Mouse (Mus musculus) neural tube, embryonic 13.5 days (tissue): Measurements from ENCODE around the gene Azin2. TPM values are rescaled to one million over a fixed set of nuclear protein-coding genes. Genes with fewer than 3 reads are reported as not detected.

ENCODE experiments used
- ATAC-seq: fragments of 200-750 bp; cut with Nextera tagmentation; 2 replicates; pipeline ENCODE4 v1.8.0; 2017; ENCODE audit warnings: low read depth, mild to moderate bottlenecking, moderate TSS enrichment, moderate library complexity
- H3K27ac ChIP-seq: fragments of 300-500 bp; sonication (generic); replicated peaks from 2 replicates; pipeline ENCODE4 v1.5.1; 2015; ENCODE audit warnings: moderate library complexity, mild to moderate bottlenecking, inconsistent platforms
- H3K27me3 ChIP-seq: fragments of 300-500 bp; sonication (generic); 2 replicates; pipeline ENCODE4 v1.6.1; 2015; ENCODE audit warnings: mild to moderate bottlenecking, inconsistent platforms
- H3K36me3 ChIP-seq: fragments of 300-500 bp; sonication (generic); 2 replicates; pipeline ENCODE4 v1.6.1; 2015; ENCODE audit warnings: mild to moderate bottlenecking, inconsistent platforms
- H3K4me1 ChIP-seq: fragments of 300-500 bp; sonication (generic); replicated peaks from 2 replicates; pipeline ENCODE4 v1.6.1; 2015; ENCODE audit warnings: inconsistent platforms
- H3K4me2 ChIP-seq: fragments of 300-500 bp; sonication (generic); 2 replicates; pipeline ENCODE4 v1.6.1; 2015; ENCODE audit warnings: inconsistent platforms, mild to moderate bottlenecking, moderate library complexity
- H3K4me3 ChIP-seq: fragments of 300-500 bp; sonication (generic); 2 replicates; pipeline ENCODE4 v1.5.1; 2015; ENCODE audit warnings: mild to moderate bottlenecking, inconsistent platforms
- H3K9ac ChIP-seq: fragments of 300-500 bp; sonication (generic); 2 replicates; pipeline ENCODE4 v1.6.1; 2015; ENCODE audit warnings: moderate library complexity, mild to moderate bottlenecking, inconsistent platforms
- H3K9me3 ChIP-seq: fragments of 300-500 bp; sonication (generic); 2 replicates; pipeline ENCODE4 v1.6.1; 2016; ENCODE audit warnings: inconsistent platforms
- WGBS: fragments of 180-500 bp; shearing (Covaris S2); methylation state at CpG from one replicate; pipeline ENCODE4 v1.1.7; 2015; 5-methylcytosine and 5-hydroxymethylcytosine counted together
- polyA plus RNA-seq: library from polyadenylated mRNA; unstranded; fragments of >200 nt; fragmentation: Nextera tagmentation; extraction: Ambion mirVana; gene quantifications from 2 replicates; pipeline ENCODE4 v1.2.1, GENCODE M21; 2015

Gene Azin2
- polyA plus RNA-seq, 1 experiment from 2014 or later = 16.9 TPM

- ATAC-seq = peak; percentile 27; the same call in 1 of the 2 replicates
- Histone ChIP-seq H3K36me3 (peaks cover 11% of the 10 kb centered on the region; the same call in 1 of the 2 replicates), H3K4me1 (peaks cover 60% of the 10 kb centered on the region), H3K9ac (no peak overlapping the region), H3K27me3 (no peaks in the 10 kb centered on the region), H3K4me3 (no peak overlapping the region), H3K27ac (0 out of 2 replicates have a peak overlapping the region, but pooled peaks have one; percentile 7), H3K9me3 (no peaks in the 10 kb centered on the region), H3K4me2 (no peak overlapping the region)
- WGBS = 18% methylated on average over 1 of the region's 1 CpGs
Measured at GRCm38 (mm10) chr4:128891157-128891556, 71.1 kb downstream of the Azin2 start.

DNA sequence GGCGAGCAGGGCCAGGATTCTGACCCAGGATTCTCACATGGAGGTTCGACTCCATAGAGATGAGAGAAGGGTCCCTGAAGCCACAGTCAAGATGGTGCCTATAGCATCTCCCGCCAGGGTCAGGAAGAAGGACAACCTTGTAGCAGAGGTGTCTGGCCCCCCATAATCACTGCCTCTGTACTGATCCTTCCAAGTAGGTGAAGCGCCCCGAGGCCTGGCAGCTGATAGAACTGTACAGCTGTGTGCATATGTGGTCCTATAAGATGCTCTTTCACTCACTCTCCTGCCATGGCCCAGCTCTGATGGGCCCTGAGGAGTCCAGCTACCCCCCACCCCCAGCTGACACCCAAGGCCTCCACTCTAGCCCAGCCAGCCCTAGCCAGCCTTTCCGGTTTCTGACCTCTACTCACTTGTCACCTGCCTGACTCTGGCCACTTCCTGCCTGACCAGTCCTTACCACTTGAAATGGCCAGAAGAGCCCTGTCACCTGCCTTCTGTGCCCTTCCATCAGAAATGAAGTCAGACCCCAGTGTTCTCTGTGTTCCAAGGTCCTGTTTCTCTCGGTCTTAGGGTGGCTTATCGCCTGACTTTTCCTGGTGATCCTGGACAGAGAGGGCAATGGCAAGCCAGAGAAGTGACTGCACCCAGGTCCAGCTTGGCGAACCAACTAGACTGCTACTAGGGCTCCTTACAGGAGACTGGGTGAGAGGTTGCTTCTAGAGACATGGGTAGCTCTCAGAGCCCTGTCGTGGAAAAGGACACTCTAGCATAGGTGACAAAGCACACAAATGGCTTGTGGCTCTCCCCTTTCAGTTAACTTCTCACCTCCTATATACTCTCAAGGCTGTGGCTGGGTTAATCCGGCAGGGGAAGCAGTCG lies 72.3 kb downstream of the Azin2 start:
- Histone ChIP-seq H3K4me1 (peaks cover 72% of the 10 kb centered on the region), H3K27ac (no peak overlapping the region), H3K9ac (no peak overlapping the region), H3K4me3 (no peak overlapping the region), H3K36me3 (peaks cover 11% of the 10 kb centered on the region; the same call in 1 of the 2 replicates), H3K9me3 (no peaks in the 10 kb centered on the region), H3K4me2 (no peak overlapping the region), H3K27me3 (no peaks in the 10 kb centered on the region)
- 86% methylated on average over 12 of the region's 12 CpGs for WGBS
- no peak for ATAC-seq

DNA sequence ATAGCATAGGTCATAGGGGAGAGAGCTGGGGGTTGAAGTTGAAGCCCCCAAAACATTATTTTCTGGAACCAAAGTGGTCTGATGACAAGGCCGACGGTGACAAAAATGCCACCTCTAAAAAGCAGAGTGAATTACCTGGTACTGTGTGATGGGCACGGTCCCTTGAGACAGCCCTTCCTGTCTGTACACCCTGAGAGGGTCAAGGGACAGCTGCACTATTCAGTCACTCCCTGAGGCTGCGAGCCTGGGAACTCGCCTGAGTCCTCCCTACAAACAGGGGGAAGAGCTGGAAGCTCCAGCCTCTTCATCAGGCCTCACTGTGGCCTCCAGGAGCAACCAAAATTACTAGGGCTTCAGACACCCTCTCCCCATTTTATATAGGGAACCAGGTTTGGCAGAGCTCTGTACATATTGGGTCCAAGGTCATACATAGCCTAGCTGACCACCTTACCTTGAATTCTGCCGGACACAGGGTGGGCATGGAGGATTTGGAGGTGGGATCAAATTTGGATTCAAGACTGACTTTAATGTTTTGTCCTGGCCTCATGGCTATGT lies 73.7 kb downstream of the Azin2 start:
- H3K27ac ChIP-seq = peak overlapping the region; percentile 80
- no peak for ATAC-seq
- peaks cover 11% of the 10 kb centered on the region; the same call in 1 of the 2 replicates for H3K36me3 ChIP-seq
- peaks cover 78% of the 10 kb centered on the region for H3K4me1 ChIP-seq
- no peaks in the 10 kb centered on the region for H3K9me3 ChIP-seq
- 85% methylated on average over 6 of the region's 6 CpGs for WGBS
- no peaks in the 10 kb centered on the region for H3K27me3 ChIP-seq
- peak overlapping the region; percentile 10; the same call in 1 of the 2 replicates for H3K9ac ChIP-seq
- no peak overlapping the region for H3K4me3 ChIP-seq
- no peak overlapping the region for H3K4me2 ChIP-seq

GRCm38 (mm10) chr4:128887641-128888091 lies 74.6 kb downstream of the Azin2 start:
- Histone ChIP-seq H3K4me2 (peak overlapping the region; percentile 35), H3K36me3 (peaks cover 11% of the 10 kb centered on the region; the same call in 1 of the 2 replicates), H3K9ac (peak overlapping the region; percentile 10; the same call in 1 of the 2 replicates), H3K27me3 (no peaks in the 10 kb centered on the region), H3K9me3 (no peaks in the 10 kb centered on the region), H3K4me1 (peaks cover 85% of the 10 kb centered on the region), H3K27ac (peak overlapping the region; percentile 80), H3K4me3 (no peak overlapping the region)
- 35% methylated on average over 9 of the region's 9 CpGs for WGBS
- ATAC-seq = no peak

- no peaks in the 10 kb centered on the region for H3K9me3 ChIP-seq
- peaks cover 83% of the 10 kb centered on the region for H3K4me1 ChIP-seq
- H3K9ac ChIP-seq = no peak overlapping the region
- WGBS = 63% methylated on average over 10 of the region's 10 CpGs
- peak overlapping the region; percentile 35 for H3K4me2 ChIP-seq
- ATAC-seq = no peak
- peaks cover 11% of the 10 kb centered on the region; the same call in 1 of the 2 replicates for H3K36me3 ChIP-seq
- peak overlapping the region; percentile 80 for H3K27ac ChIP-seq
- no peak overlapping the region for H3K4me3 ChIP-seq
- H3K27me3 ChIP-seq = no peaks in the 10 kb centered on the region
Measured at GRCm38 (mm10) chr4:128887026-128887425, 75.2 kb downstream of the Azin2 start.

- WGBS = 23% methylated on average over 5 of the region's 5 CpGs
- peaks cover 11% of the 10 kb centered on the region; the same call in 1 of the 2 replicates for H3K36me3 ChIP-seq
- 0 out of 2 replicates have a peak overlapping the region, but pooled peaks have one; percentile 7 for H3K4me3 ChIP-seq
- no peaks in the 10 kb centered on the region for H3K27me3 ChIP-seq
- no peaks in the 10 kb centered on the region for H3K9me3 ChIP-seq
- H3K9ac ChIP-seq = peak overlapping the region; percentile 49
- no peak for ATAC-seq
- H3K27ac ChIP-seq = peak overlapping the region; percentile 80
- peaks cover 79% of the 10 kb centered on the region for H3K4me1 ChIP-seq
- peak overlapping the region; percentile 35 for H3K4me2 ChIP-seq
Measured at GRCm38 (mm10) chr4:128886571-128886970, 75.7 kb downstream of the Azin2 start.

DNA sequence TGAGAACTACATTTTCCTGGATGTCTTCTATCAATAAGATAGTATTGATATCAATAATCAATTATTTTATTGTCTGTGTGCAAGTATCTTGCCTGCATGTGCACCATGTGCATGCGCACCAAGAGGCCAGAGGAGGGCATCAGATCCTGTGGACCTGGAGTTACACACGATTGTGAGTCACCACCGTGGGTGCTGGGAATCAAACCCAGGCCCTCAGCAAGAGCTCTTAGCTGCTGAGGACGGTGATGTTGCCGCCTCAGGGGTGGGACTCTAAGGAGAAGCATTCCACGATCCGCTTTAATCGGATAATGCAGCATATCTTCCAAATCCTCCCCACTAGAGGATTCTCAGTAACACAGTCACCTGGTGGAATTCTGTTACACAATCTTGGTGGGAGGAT lies 76.7 kb downstream of the Azin2 start:
- Histone ChIP-seq H3K4me2 (peak overlapping the region; percentile 73), H3K4me3 (no peak overlapping the region)

GRCm38 (mm10) chr4:128884711-128885095 lies 77.5 kb downstream of the Azin2 start:
- 0 out of 2 replicates have a peak, but pooled peaks cover 5% of the 10 kb centered on the region for H3K9me3 ChIP-seq
- peaks cover 5% of the 10 kb centered on the region; the same call in 1 of the 2 replicates for H3K36me3 ChIP-seq
- H3K27me3 ChIP-seq = no peaks in the 10 kb centered on the region
- H3K4me1 ChIP-seq = peaks cover 62% of the 10 kb centered on the region
- ATAC-seq = no peak
- peak overlapping the region; percentile 73 for H3K4me2 ChIP-seq
- H3K9ac ChIP-seq = peak overlapping the region; percentile 95
- H3K27ac ChIP-seq = peak overlapping the region; percentile 89
- peak overlapping the region; percentile 83 for H3K4me3 ChIP-seq
- WGBS = 56% methylated on average over 5 of the region's 5 CpGs

More for the DNA sequence above, 76.7 kb downstream of the Azin2 start:
- 0 out of 2 replicates have a peak, but pooled peaks cover 4% of the 10 kb centered on the region for H3K9me3 ChIP-seq
- H3K27me3 ChIP-seq = no peaks in the 10 kb centered on the region
- peaks cover 10% of the 10 kb centered on the region; the same call in 1 of the 2 replicates for H3K36me3 ChIP-seq
- no peak overlapping the region for H3K9ac ChIP-seq
- H3K4me1 ChIP-seq = peaks cover 69% of the 10 kb centered on the region
- no peak for ATAC-seq
- no peak overlapping the region for H3K27ac ChIP-seq
- 97% methylated on average over 8 of the region's 8 CpGs for WGBS

GRCm38 (mm10) chr4:128883801-128884710 lies 78.2 kb downstream of the Azin2 start:
- H3K4me2 ChIP-seq = peak overlapping the region; percentile 73
- no peaks in the 10 kb centered on the region for H3K36me3 ChIP-seq
- H3K4me1 ChIP-seq = peaks cover 63% of the 10 kb centered on the region
- H3K4me3 ChIP-seq = peak overlapping the region; percentile 83
- peak overlapping the region; percentile 89 for H3K27ac ChIP-seq
- peak overlapping the region; percentile 95 for H3K9ac ChIP-seq
- H3K27me3 ChIP-seq = no peaks in the 10 kb centered on the region
- WGBS = under 1% methylated on average over 94 of the region's 94 CpGs
- peak; percentile 68 for ATAC-seq
- 0 out of 2 replicates have a peak, but pooled peaks cover 5% of the 10 kb centered on the region for H3K9me3 ChIP-seq

GRCm38 (mm10) chr4:128883379-128883781 lies 78.9 kb downstream of the Azin2 start, which contains the start of gene Trim62:
Gene Trim62, plus strand, starts transcription at chr4:128883580.
- Histone ChIP-seq H3K4me3 (peak within 1 kb of the TSS; percentile 83), H3K9me3 (0 out of 2 replicates have a peak, but pooled peaks cover 5% of the 10 kb centered on the region), H3K4me2 (peak within 1 kb of the TSS; percentile 73), H3K27me3 (no peaks in the 10 kb centered on the region), H3K27ac (peak within 1 kb of the TSS; percentile 89), H3K4me1 (peaks cover 64% of the 10 kb centered on the region), H3K36me3 (no peaks in the 10 kb centered on the region), H3K9ac (peak within 1 kb of the TSS; percentile 95)
- peak; percentile 70 for ATAC-seq
- WGBS = 3% methylated on average over 29 of the region's 37 CpGs
